Mouse (Mus musculus) liver, embryonic 13.5 days (tissue): ENCODE data around the gene Cmtr2. TPM values are rescaled to one million over a fixed set of nuclear protein-coding genes. Genes with fewer than 3 reads are reported as not detected.

Experiments used
- ATAC-seq: fragments of 200-750 bp; cut with Nextera tagmentation; 2 replicates; pipeline ENCODE4 v1.8.0; 2017; ENCODE audit warnings: low read depth, mild to moderate bottlenecking, moderate number of reproducible peaks, moderate library complexity
- DNase-seq: peaks from one replicate; pipeline ENCODE4 v3.0.0; 2022
- H3K27ac ChIP-seq: fragments of 300-500 bp; sonication (generic); 2 replicates; pipeline ENCODE4 v1.5.1; 2015; ENCODE audit warnings: moderate library complexity, mild to moderate bottlenecking, inconsistent platforms
- H3K27me3 ChIP-seq: fragments of 300-500 bp; sonication (generic); 2 replicates; pipeline ENCODE4 v1.6.1; 2015; ENCODE audit warnings: mild to moderate bottlenecking, inconsistent platforms
- H3K36me3 ChIP-seq: fragments of 300-500 bp; sonication (generic); 2 replicates; pipeline ENCODE4 v1.6.1; 2015; ENCODE audit warnings: mild to moderate bottlenecking, inconsistent platforms
- H3K4me1 ChIP-seq: fragments of 300-500 bp; sonication (generic); replicated peaks from 2 replicates; pipeline ENCODE4 v1.6.1; 2015; ENCODE audit warnings: inconsistent platforms
- H3K4me2 ChIP-seq: fragments of 300-500 bp; sonication (generic); 2 replicates; pipeline ENCODE4 v1.6.1; 2015; ENCODE audit warnings: inconsistent platforms, mild to moderate bottlenecking, moderate library complexity
- H3K4me3 ChIP-seq: fragments of 300-500 bp; sonication (generic); replicated peaks from 2 replicates; pipeline ENCODE4 v1.5.1; 2015; ENCODE audit warnings: mild to moderate bottlenecking, inconsistent platforms
- H3K9ac ChIP-seq: fragments of 300-500 bp; sonication (generic); 2 replicates; pipeline ENCODE4 v1.6.1; 2015; ENCODE audit warnings: mild to moderate bottlenecking, inconsistent platforms
- H3K9me3 ChIP-seq: fragments of 300-500 bp; sonication (generic); replicated peaks from 2 replicates; pipeline ENCODE4 v1.6.1; 2016; ENCODE audit warnings: inconsistent platforms
- WGBS: fragments of 180-500 bp; shearing (Covaris S2); methylation state at CpG from one replicate; pipeline ENCODE4 v1.1.7; 2015; ENCODE audit not compliant: insufficient replicate concordance; 5-methylcytosine and 5-hydroxymethylcytosine counted together
- polyA plus RNA-seq: library from polyadenylated mRNA; unstranded; fragments of >200 nt; fragmentation: Nextera tagmentation; extraction: Ambion mirVana; gene quantifications from 2 replicates; pipeline ENCODE4 v1.2.1, GENCODE M21; 2015

Gene Cmtr2
- polyA plus RNA-seq, 1 experiment from 2014 or later: 4.4 TPM

- Histone ChIP-seq H3K27ac (no peak overlapping the region), H3K9me3 (no peaks in the 10 kb centered on the region), H3K36me3 (no peaks in the 10 kb centered on the region), H3K4me1 (no peaks in the 10 kb centered on the region), H3K9ac (no peak overlapping the region), H3K4me3 (no peak overlapping the region), H3K27me3 (no peaks in the 10 kb centered on the region), H3K4me2 (no peak overlapping the region)
- 26% methylated on average over 11 of the region's 11 CpGs for WGBS
- ATAC-seq (no peak), DNase-seq (no peak)
Measured at GRCm38 (mm10) chr8:110201806-110202205, 13.7 kb upstream of the Cmtr2 start.

- ATAC-seq (no peak), DNase-seq (no peak)
- Histone ChIP-seq H3K9ac (no peak overlapping the region), H3K27me3 (0 out of 2 replicates have a peak, but pooled peaks cover 3% of the 10 kb centered on the region), H3K9me3 (no peaks in the 10 kb centered on the region; the same call in 1 of the 2 replicates), H3K4me3 (no peak overlapping the region), H3K4me1 (peaks cover 16% of the 10 kb centered on the region), H3K4me2 (no peak overlapping the region), H3K36me3 (peaks cover 12% of the 10 kb centered on the region), H3K27ac (no peak overlapping the region)
- 54% methylated on average over 5 of the region's 5 CpGs for WGBS
Measured at GRCm38 (mm10) chr8:110216253-110216652, 788 bp downstream of the Cmtr2 start.

GRCm38 (mm10) chr8:110217198-110217597 lies 1.7 kb downstream of the Cmtr2 start:
- Histone ChIP-seq H3K27ac (no peak overlapping the region), H3K4me2 (peak overlapping the region; percentile 80), H3K9me3 (no peaks in the 10 kb centered on the region; the same call in 1 of the 2 replicates), H3K9ac (no peak overlapping the region), H3K36me3 (peaks cover 21% of the 10 kb centered on the region), H3K4me3 (peak overlapping the region; percentile 71), H3K27me3 (0 out of 2 replicates have a peak, but pooled peaks cover 3% of the 10 kb centered on the region), H3K4me1 (peaks cover 16% of the 10 kb centered on the region)
- 45% methylated on average over 5 of the region's 5 CpGs for WGBS
- ATAC-seq (no peak), DNase-seq (no peak)

DNA sequence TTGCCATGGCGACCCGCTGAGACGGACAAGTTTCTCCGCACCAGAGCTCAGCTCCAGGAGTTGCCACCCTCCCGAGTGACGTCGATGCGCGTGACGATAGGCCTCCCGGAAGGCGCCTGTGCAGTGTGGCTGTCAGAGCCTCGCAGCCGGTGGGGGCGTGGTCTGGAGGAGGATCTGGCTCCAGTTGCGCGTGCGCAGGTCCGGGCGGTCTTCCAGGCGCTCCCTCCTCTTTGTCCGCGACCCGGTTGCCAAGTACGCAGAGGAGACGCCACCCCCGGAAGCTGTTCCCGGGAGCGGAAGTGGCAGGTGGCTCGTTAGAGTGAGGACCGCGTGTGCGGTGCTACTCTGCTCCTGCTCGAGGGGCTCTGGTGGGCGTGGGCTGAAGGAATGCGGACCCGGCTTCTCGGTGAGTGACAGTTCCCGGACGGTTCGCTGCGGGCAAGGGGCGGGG lies 2.2 kb downstream of the Cmtr2 start:
- WGBS: under 1% methylated on average over 43 of the region's 43 CpGs
- Histone ChIP-seq H3K27ac (no peak overlapping the region), H3K9me3 (no peaks in the 10 kb centered on the region; the same call in 1 of the 2 replicates), H3K4me1 (peaks cover 16% of the 10 kb centered on the region), H3K36me3 (peaks cover 27% of the 10 kb centered on the region), H3K9ac (peak overlapping the region; percentile 72), H3K27me3 (0 out of 2 replicates have a peak, but pooled peaks cover 3% of the 10 kb centered on the region), H3K4me3 (peak overlapping the region; percentile 71), H3K4me2 (peak overlapping the region; percentile 80)
- peak; percentile 99 for ATAC-seq
- DNase-seq: peak; percentile 90

DNA sequence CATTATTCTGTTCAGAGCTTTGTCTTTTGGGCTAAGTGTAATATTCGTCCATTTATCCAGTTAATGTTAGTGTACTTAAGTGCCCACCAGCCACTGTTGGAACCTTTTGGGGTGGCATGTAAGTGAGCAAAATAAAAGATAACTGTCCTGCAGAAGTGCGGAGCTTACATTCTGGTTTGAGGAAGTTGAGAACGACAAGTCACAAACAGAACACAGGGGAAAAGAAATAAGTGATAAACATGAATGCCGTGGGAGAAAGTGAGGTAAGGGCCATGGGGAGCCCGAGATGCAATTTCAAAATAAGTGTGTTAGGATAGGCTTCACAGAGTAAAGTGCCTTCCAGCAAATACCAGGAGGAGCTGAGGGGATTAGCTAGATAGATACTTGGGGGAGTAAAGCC lies 3.0 kb downstream of the Cmtr2 start:
- H3K9ac ChIP-seq: peak overlapping the region; percentile 72; the same call in 1 of the 2 replicates
- no peak overlapping the region for H3K27ac ChIP-seq
- no peaks in the 10 kb centered on the region; the same call in 1 of the 2 replicates for H3K9me3 ChIP-seq
- H3K4me1 ChIP-seq: peaks cover 16% of the 10 kb centered on the region
- 13% methylated on average over 5 of the region's 5 CpGs for WGBS
- peaks cover 35% of the 10 kb centered on the region for H3K36me3 ChIP-seq
- 0 out of 2 replicates have a peak, but pooled peaks cover 3% of the 10 kb centered on the region for H3K27me3 ChIP-seq
- ATAC-seq: no peak
- DNase-seq: no peak
- H3K4me2 ChIP-seq: peak overlapping the region; percentile 80
- peak overlapping the region; percentile 71 for H3K4me3 ChIP-seq

GRCm38 (mm10) chr8:110220936-110221335 lies 5.5 kb downstream of the Cmtr2 start:
- WGBS: 89% methylated on average over 14 of the region's 14 CpGs
- no peak overlapping the region for H3K4me3 ChIP-seq
- DNase-seq (no peak), ATAC-seq (no peak)
- H3K36me3 ChIP-seq: peaks cover 36% of the 10 kb centered on the region
- no peaks in the 10 kb centered on the region; the same call in 1 of the 2 replicates for H3K9me3 ChIP-seq
- H3K4me1 ChIP-seq: peaks cover 16% of the 10 kb centered on the region
- no peak overlapping the region for H3K27ac ChIP-seq
- no peak overlapping the region for H3K9ac ChIP-seq
- no peaks in the 10 kb centered on the region for H3K27me3 ChIP-seq
- no peak overlapping the region for H3K4me2 ChIP-seq

GRCm38 (mm10) chr8:110230803-110231202 lies 15.3 kb downstream of the Cmtr2 start:
- 58% methylated on average over 6 of the region's 6 CpGs for WGBS
- no peak for DNase-seq
- H3K9ac ChIP-seq: no peak overlapping the region
- no peak overlapping the region for H3K27ac ChIP-seq
- no peaks in the 10 kb centered on the region for H3K4me1 ChIP-seq
- H3K36me3 ChIP-seq: no peaks in the 10 kb centered on the region
- no peaks in the 10 kb centered on the region for H3K9me3 ChIP-seq
- H3K4me3 ChIP-seq: no peak overlapping the region
- no peak for ATAC-seq
- H3K4me2 ChIP-seq: no peak overlapping the region
- no peaks in the 10 kb centered on the region for H3K27me3 ChIP-seq

DNA sequence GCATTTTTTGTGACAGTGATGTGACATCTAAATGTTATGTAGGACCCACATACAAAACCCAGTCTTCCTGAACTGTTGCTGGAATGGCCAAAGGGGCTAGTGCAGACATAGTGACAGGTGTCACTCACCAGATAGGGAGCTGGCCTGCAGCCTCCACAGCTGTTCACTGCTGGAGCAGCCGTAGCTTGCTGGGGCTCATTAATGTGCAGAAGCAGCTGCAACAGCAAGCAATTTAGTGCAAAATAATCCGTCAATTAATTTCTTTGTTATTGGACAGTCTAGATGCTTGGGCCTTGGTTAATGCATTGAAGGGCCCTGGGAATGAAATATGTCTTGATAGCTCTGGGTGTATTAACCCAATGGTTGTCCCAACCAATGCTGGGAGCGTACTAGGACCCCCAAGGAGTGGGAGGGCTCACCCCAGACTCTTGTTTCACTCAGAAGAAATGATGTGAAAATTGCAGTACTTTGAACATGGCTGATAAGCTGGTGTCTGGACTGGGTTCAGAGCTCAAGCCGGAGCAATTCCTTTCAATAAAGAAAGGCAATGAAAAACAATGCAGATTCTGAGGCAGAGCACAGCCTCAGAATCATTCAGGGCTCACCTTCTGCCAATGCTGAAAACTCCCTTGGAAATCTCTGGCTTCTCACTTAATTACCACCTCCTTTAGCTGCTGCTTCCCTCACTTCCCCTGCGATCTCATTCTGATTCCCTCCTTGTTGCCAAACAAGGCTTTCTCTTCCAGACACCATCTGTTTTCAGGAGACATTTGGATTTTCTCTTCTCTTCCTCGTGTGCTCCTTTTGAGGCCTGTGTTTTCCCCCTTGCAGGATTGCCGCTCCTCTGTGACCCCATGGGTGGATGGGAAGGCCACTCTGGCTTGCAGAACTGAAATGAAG lies 27.1 kb downstream of the Cmtr2 start:
- Histone ChIP-seq H3K9ac (no peak overlapping the region), H3K4me2 (no peak overlapping the region), H3K4me3 (no peak overlapping the region), H3K27me3 (no peaks in the 10 kb centered on the region), H3K27ac (no peak overlapping the region), H3K36me3 (no peaks in the 10 kb centered on the region), H3K4me1 (no peaks in the 10 kb centered on the region), H3K9me3 (no peaks in the 10 kb centered on the region)
- ATAC-seq: no peak
- WGBS: 38% methylated on average over 7 of the region's 7 CpGs
- no peak for DNase-seq

DNA sequence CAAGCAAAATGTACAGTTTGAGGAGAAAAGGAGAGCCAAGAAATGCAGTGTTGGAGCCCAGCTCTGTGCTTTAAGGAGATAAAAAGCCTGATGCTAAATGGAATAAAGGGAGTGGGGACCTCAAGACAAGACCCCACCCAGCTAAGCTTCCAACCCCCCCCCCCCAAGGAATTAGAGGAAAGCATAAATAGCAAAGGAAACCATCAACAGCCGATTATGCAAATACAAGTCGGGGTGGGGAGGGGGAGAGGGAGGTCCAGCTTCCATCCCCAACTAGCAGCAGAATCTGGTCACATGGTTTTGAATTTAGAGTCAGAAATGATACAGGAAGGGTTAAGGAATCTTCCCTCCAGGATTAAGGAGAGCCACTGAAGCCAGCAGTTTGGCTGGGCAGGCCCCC lies 29.1 kb downstream of the Cmtr2 start:
- WGBS: 38% methylated on average over 2 of the region's 2 CpGs
- no peak overlapping the region for H3K27ac ChIP-seq
- no peaks in the 10 kb centered on the region for H3K27me3 ChIP-seq
- ATAC-seq (no peak), DNase-seq (no peak)
- H3K9ac ChIP-seq: no peak overlapping the region
- no peaks in the 10 kb centered on the region for H3K4me1 ChIP-seq
- H3K9me3 ChIP-seq: no peaks in the 10 kb centered on the region
- H3K4me3 ChIP-seq: no peak overlapping the region
- no peaks in the 10 kb centered on the region for H3K36me3 ChIP-seq
- no peak overlapping the region for H3K4me2 ChIP-seq

DNA sequence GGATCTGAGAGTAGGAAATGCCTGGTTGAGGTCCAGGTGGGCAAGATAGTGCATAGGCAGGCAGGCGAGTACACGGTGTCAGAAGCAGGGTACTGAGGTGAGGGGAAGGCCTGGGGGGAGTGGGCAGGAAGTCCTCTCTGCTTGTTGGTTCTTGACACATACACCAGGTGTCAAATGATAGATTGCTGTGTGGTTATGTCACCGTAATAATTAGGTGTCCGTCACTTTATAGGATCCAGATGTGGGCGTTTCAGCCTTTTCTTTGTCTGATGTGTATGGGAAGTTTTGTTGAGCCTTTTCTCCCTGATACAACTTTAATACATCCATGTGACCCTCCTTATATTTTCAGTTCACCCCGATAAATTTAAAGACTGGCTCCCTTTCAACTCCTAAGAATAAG lies 31.8 kb downstream of the Cmtr2 start:
- ATAC-seq (no peak), DNase-seq (no peak)
- Histone ChIP-seq H3K4me3 (no peak overlapping the region), H3K9me3 (no peaks in the 10 kb centered on the region), H3K4me1 (no peaks in the 10 kb centered on the region), H3K9ac (no peak overlapping the region), H3K36me3 (no peaks in the 10 kb centered on the region), H3K27ac (no peak overlapping the region), H3K4me2 (no peak overlapping the region), H3K27me3 (no peaks in the 10 kb centered on the region)
- whole genome bisulfite sequencing: 68% methylated on average over 6 of the region's 6 CpGs

DNA sequence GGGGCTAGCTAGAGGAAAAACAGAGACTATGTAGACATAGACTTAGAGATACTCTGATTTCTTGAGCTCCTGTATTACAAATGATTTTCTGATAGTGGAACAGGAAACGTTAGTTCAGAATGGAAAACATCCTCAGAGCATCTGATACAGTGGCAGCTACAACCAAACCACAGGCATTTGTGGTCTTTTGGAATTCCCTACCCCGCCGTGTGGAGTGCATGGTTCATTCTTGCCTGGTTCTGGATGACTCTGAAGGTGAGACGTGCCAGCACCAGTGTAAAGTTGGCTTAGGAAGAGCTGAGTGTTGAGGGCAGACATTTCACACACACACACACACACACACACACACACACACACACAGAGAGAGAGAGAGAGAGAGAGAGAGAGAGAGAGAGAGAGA lies 38.5 kb downstream of the Cmtr2 start:
- no peaks in the 10 kb centered on the region for H3K9me3 ChIP-seq
- no peaks in the 10 kb centered on the region for H3K27me3 ChIP-seq
- H3K9ac ChIP-seq: no peak overlapping the region
- H3K36me3 ChIP-seq: no peaks in the 10 kb centered on the region
- H3K4me1 ChIP-seq: no peaks in the 10 kb centered on the region
- no peak overlapping the region for H3K4me2 ChIP-seq
- WGBS: 32% methylated on average over 4 of the region's 4 CpGs
- ATAC-seq (no peak), DNase-seq (no peak)
- H3K27ac ChIP-seq: no peak overlapping the region
- H3K4me3 ChIP-seq: no peak overlapping the region
